In the genomic region with DNA sequence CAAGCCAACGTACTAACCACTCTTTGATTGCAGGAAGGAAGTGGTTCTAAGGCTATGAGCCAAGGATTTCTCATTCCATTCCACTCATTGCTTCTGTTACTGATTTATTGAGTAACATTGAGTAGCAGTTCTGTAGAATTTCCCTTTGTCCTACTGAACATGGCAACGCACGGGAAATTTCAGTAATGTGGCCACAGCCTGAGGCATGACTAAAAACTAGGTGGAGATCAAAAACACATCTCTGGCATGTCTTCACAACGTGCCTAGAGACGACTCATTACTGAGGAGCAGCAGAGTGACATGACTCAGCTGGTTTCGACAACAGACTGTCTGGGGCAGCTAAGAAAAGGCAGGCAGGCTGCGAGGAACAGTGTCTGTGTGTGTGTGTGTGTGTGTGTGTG, we compare ENCODE assay signal across 9 mouse cellular contexts. TPM values are rescaled to one million over a fixed set of nuclear protein-coding genes. Genes with fewer than 3 reads are reported as not detected.
DNase-seq lines count a peak whose midpoint lies in the region; ATAC-seq and TF ChIP-seq lines count a peak whose summit lies in the region.
"Had no signal": no experiment of that assay in that cellular context is flagged by ENCODE, and none has a peak within 500 bp of the region (broad histone marks: within the 10 kb centered on the region; RNA-seq: fewer than 3 reads in every experiment).

No protein-coding gene starts in this region.

- H3K36me3 ChIP-seq in midbrain, embryonic 13.5 days, result no peaks in the 10 kb centered on the region
- H3K36me3 ChIP-seq in midbrain, embryonic 11.5 days (ENCODE audit: control insufficient read depth, insufficient read depth, low read length), result no peaks in the 10 kb centered on the region
- H3K36me3 ChIP-seq in lung, embryonic 14.5 days (ENCODE audit: insufficient read depth), result no peaks in the 10 kb centered on the region
- H3K36me3 ChIP-seq: stomach, embryonic 15.5 days had no signal

- no peak overlapping the region for H3K27ac ChIP-seq in midbrain, embryonic 13.5 days
- no peak overlapping the region for H3K27ac ChIP-seq in midbrain, embryonic 11.5 days (ENCODE audit: low read depth, low read length)
- H3K27ac ChIP-seq in lung, embryonic 14.5 days (ENCODE audit: low read depth), result peak overlapping the region; percentile 21; the same call in 1 of the 2 replicates
- H3K27ac ChIP-seq: stomach, embryonic 15.5 days had no signal

- H3K27me3 ChIP-seq in midbrain, embryonic 13.5 days, result no peaks in the 10 kb centered on the region
- no peaks in the 10 kb centered on the region for H3K27me3 ChIP-seq in midbrain, embryonic 11.5 days (ENCODE audit: control insufficient read depth, insufficient read depth, low read length)
- H3K27me3 ChIP-seq in lung, embryonic 14.5 days (ENCODE audit: insufficient read depth, low read length), result no peaks in the 10 kb centered on the region
- H3K27me3 ChIP-seq: stomach, embryonic 15.5 days had no signal

- no peak overlapping the region for H3K4me2 ChIP-seq in midbrain, embryonic 13.5 days (replicated peaks)
- no peak overlapping the region for H3K4me2 ChIP-seq in midbrain, embryonic 11.5 days
- H3K4me2 ChIP-seq in lung, embryonic 14.5 days, result no peak overlapping the region; the same call in 1 of the 2 replicates
- H3K4me2 ChIP-seq: stomach, embryonic 15.5 days had no signal

- no peak overlapping the region for H3K9ac ChIP-seq in midbrain, embryonic 13.5 days (replicated peaks)
- H3K9ac ChIP-seq in midbrain, embryonic 11.5 days (ENCODE audit: low read length), result no peak overlapping the region
- H3K9ac ChIP-seq in lung, embryonic 14.5 days, result no peak overlapping the region
- H3K9ac ChIP-seq: stomach, embryonic 15.5 days had no signal

- peak; percentile 92 for ATAC-seq in midbrain, embryonic 13.5 days
- ATAC-seq in midbrain, embryonic 11.5 days (ENCODE audit: low FRiP score), result no peak
- ATAC-seq in granulocyte monocyte progenitor cell, adult 5-6 weeks (replicated peaks; ENCODE audit: poor library complexity, severe bottlenecking), result peak; percentile 93
- ATAC-seq in lung, embryonic 14.5 days (ENCODE audit: insufficient read depth), result peak; percentile 96

- 46% methylated on average over 7 of the region's 7 CpGs for WGBS in midbrain, embryonic 13.5 days
- WGBS in midbrain, embryonic 11.5 days, result 69% methylated on average over 7 of the region's 7 CpGs
- 14% methylated on average over 7 of the region's 7 CpGs for whole genome bisulfite sequencing in lung, embryonic 14.5 days

- no peak for TF ChIP-seq CTCF in lung, embryonic 14.5 days (IDR thresholded peaks at IDR 0.05; ENCODE audit: low read depth)

- H3K9me3 ChIP-seq in midbrain, embryonic 13.5 days, result no peaks in the 10 kb centered on the region
- no peaks in the 10 kb centered on the region for H3K9me3 ChIP-seq in midbrain, embryonic 11.5 days (ENCODE audit: control insufficient read depth, low read length)
- H3K9me3 ChIP-seq in lung, embryonic 14.5 days (ENCODE audit: low read depth, low read length), result no peaks in the 10 kb centered on the region
- H3K9me3 ChIP-seq: stomach, embryonic 15.5 days had no signal

- 0 out of 2 replicates have a peak, but pooled peaks cover 2% of the 10 kb centered on the region for H3K4me1 ChIP-seq in midbrain, embryonic 13.5 days (replicated peaks)
- H3K4me1 ChIP-seq in midbrain, embryonic 11.5 days (ENCODE audit: control insufficient read depth, insufficient read depth, low read length), result no peaks in the 10 kb centered on the region
- no peaks in the 10 kb centered on the region for H3K4me1 ChIP-seq in lung, embryonic 14.5 days (ENCODE audit: insufficient read depth)
- H3K4me1 ChIP-seq: stomach, embryonic 15.5 days had no signal

- DNase-seq in midbrain, embryonic 11.5 days (ENCODE audit: low spot score, missing footprints), result no peak
- peak; percentile 24 for DNase-seq in adrenal gland, postnatal 25 days
- DNase-seq in lung, embryonic 14.5 days, result peak; percentile 90
- DNase-seq in spleen, postnatal 10 days (ENCODE audit: low spot score in 2 of 2), result no peak
- DNase-seq in cerebellum, adult 11-12 months, result no peak
- DNase-seq in thymus, postnatal 10 days (ENCODE audit: low spot score in 2 of 2), result no peak

- no peak overlapping the region for H3K4me3 ChIP-seq in midbrain, embryonic 13.5 days (replicated peaks)
- no peak overlapping the region for H3K4me3 ChIP-seq in midbrain, embryonic 11.5 days (ENCODE audit: low read depth, low read length)
- H3K4me3 ChIP-seq in lung, embryonic 14.5 days (ENCODE audit: low read depth, low read length), result no peak overlapping the region
- H3K4me3 ChIP-seq: stomach, embryonic 15.5 days had no signal

RNA-seq across cellular contexts. Expression of gene Sema3c, which starts 18.0 kb away (rescaled TPM):
- polyA plus RNA-seq in midbrain, embryonic 13.5 days (2015; fragmentation: Nextera tagmentation; extraction: Ambion mirVana), result 9.2 and 9.4 TPM in 2 replicates
- polyA plus RNA-seq in midbrain, embryonic 11.5 days (2014; fragmentation: Nextera tagmentation; extraction: Ambion mirVana), result 18.8 and 20.5 TPM in 2 replicates
- 7.3 and 12.2 TPM in 2 replicates for total RNA-seq in adrenal gland, postnatal 25 days (2021)
- not detected in 2 replicates for total RNA-seq in granulocyte monocyte progenitor cell, adult 5-6 weeks (2014; fragmentation: Nextera tagmentation)
- total RNA-seq in granulocyte monocyte progenitor cell, adult 5-6 weeks (2017), result not detected in 2 replicates
- 31.3 and 37.3 TPM in 2 replicates for polyA plus RNA-seq in lung, embryonic 14.5 days (2014; fragmentation: Nextera tagmentation; extraction: Ambion mirVana)

Comparison
In these comparisons a context has a peak if more than half of its experiments do, and no peak if none do; other contexts are left out.
1. DNase-seq: peak in adrenal gland, postnatal 25 days (single experiment) and lung, embryonic 14.5 days (single experiment); none in midbrain, embryonic 11.5 days (single experiment), spleen, postnatal 10 days (0 of 2), cerebellum, adult 11-12 months (single experiment) and thymus, postnatal 10 days (0 of 2).